Mouse (Mus musculus) ES-Bruce4 (cell line): ENCODE data around the gene Frmd4a. TPM values are rescaled to one million over a fixed set of nuclear protein-coding genes. Genes with fewer than 3 reads are reported as not detected.
A peak's percentile ranks its signal among the peaks of the same experiment; 100 is the strongest.

ENCODE experiments used
- H3K27ac ChIP-seq: 2 replicates; pipeline ENCODE4 v1.5.1; 2012; ENCODE audit warnings: low read length, inconsistent platforms; ENCODE audit not compliant: insufficient read depth
- H3K27me3 ChIP-seq: 2 replicates; pipeline ENCODE4 v1.6.1; 2012; ENCODE audit warnings: mild to moderate bottlenecking, low read length, inconsistent platforms; ENCODE audit not compliant: control insufficient read depth, poor library complexity, insufficient read depth, severe bottlenecking
- H3K36me3 ChIP-seq: 2 replicates; pipeline ENCODE4 v1.6.1; 2012; ENCODE audit warnings: inconsistent platforms, mild to moderate bottlenecking, low read length, moderate library complexity; ENCODE audit not compliant: control insufficient read depth, poor library complexity, insufficient read depth, severe bottlenecking
- H3K4me1 ChIP-seq: one replicate; pipeline ENCODE4 v1.8.1; 2011; ENCODE audit warnings: low read length; ENCODE audit not compliant: control insufficient read depth, insufficient read depth
- H3K4me3 ChIP-seq: 2 replicates; pipeline ENCODE4 v1.5.1; 2011; ENCODE audit warnings: low read depth, mild to moderate bottlenecking, low read length
- H3K9ac ChIP-seq: 2 replicates; pipeline ENCODE4 v1.6.1; 2012; ENCODE audit warnings: low read depth, mild to moderate bottlenecking, inconsistent platforms; ENCODE audit not compliant: poor library complexity, severe bottlenecking
- H3K9me3 ChIP-seq: replicated peaks from 2 replicates; pipeline ENCODE4 v1.6.1; 2012; ENCODE audit warnings: mild to moderate bottlenecking, low read length, inconsistent platforms; ENCODE audit not compliant: control insufficient read depth, poor library complexity, insufficient read depth, severe bottlenecking
- CTCF ChIP-seq: IDR thresholded peaks from one replicate; pipeline ENCODE4 v1.8.1; 2011; ENCODE audit warnings: low read depth, low read length
- EP300 ChIP-seq: IDR thresholded peaks from 2 replicates; pipeline ENCODE4 v1.6.1; 2011; ENCODE audit warnings: low read depth, low read length; ENCODE audit not compliant: insufficient read depth
- POLR2A ChIP-seq: IDR thresholded peaks from one replicate; pipeline ENCODE4 v1.8.1; 2011; ENCODE audit warnings: low read length; ENCODE audit not compliant: insufficient read depth
- polyA plus RNA-seq: library from polyadenylated mRNA; stranded (reverse); fragments of >200 nt; gene quantifications from 2 replicates; pipeline ENCODE4 v1.2.4, GENCODE M21; 2011; ENCODE audit warnings: low read depth; ENCODE audit not compliant: missing spikeins, insufficient read depth, insufficient read length

Gene Frmd4a
- polyA plus RNA-seq, 1 experiment = 5.6 TPM

DNA sequence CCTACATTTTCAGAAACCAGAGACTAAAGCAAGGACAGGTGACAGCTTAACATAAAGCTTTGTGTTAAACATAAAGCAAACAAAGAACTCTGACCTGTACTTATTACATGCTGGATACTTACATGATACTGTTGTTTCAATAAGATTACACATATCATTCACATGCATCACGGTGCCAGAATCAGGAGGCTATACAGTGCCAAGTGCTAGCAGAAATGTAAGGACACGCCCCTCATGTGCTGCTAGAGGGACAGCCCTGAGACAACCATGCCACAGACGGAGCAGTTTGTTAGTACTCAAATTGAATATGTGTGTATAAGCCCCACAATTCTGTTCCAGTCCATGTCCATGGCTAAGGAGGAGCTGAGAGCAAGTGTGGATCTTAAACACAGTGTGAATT, 620.7 kb downstream of the Frmd4a start:
- TF ChIP-seq EP300 = no peak
- no peak for TF ChIP-seq POLR2A
- TF ChIP-seq CTCF = no peak
- no peak overlapping the region for H3K9ac ChIP-seq
- no peak overlapping the region for H3K27ac ChIP-seq
- H3K4me3 ChIP-seq = no peak overlapping the region
- no peaks in the 10 kb centered on the region for H3K9me3 ChIP-seq
- H3K36me3 ChIP-seq = peaks cover 25% of the 10 kb centered on the region
- no peaks in the 10 kb centered on the region for H3K27me3 ChIP-seq
- peaks cover 2% of the 10 kb centered on the region for H3K4me1 ChIP-seq

DNA sequence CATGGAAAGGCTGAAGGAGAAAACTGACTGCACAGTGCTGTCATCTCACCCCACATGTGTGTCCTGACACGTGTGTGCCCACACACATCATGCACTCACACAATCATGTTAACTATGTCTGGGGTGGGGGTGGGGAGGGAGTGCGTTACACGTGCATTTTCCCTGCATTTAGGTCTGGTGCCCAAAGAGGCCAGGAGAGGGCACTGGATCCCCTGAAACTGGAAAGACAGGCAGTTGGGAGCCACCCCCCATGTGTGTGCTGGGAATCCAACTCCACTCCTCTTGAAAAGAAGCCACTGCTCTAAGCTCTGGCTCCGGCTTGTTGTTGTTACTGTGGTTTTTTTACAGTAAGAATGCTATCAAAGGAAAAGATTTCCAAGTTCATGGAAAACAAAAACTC, 627.5 kb downstream of the Frmd4a start:
- no peaks in the 10 kb centered on the region for H3K9me3 ChIP-seq
- H3K27ac ChIP-seq = no peak overlapping the region
- H3K27me3 ChIP-seq = no peaks in the 10 kb centered on the region
- no peaks in the 10 kb centered on the region for H3K4me1 ChIP-seq
- peaks cover 17% of the 10 kb centered on the region for H3K36me3 ChIP-seq
- H3K4me3 ChIP-seq = no peak overlapping the region
- no peak overlapping the region for H3K9ac ChIP-seq
- TF ChIP-seq POLR2A (no peak), CTCF (peak; percentile 38), EP300 (no peak)

- Histone ChIP-seq H3K27me3 (no peaks in the 10 kb centered on the region), H3K9ac (no peak overlapping the region), H3K27ac (no peak overlapping the region), H3K36me3 (peaks cover 11% of the 10 kb centered on the region), H3K4me1 (no peaks in the 10 kb centered on the region), H3K4me3 (no peak overlapping the region), H3K9me3 (no peaks in the 10 kb centered on the region)
- TF ChIP-seq CTCF (no peak), POLR2A (no peak), EP300 (no peak)
Measured at GRCm38 (mm10) chr2:4648094-4648493, 630.6 kb downstream of the Frmd4a start.

DNA sequence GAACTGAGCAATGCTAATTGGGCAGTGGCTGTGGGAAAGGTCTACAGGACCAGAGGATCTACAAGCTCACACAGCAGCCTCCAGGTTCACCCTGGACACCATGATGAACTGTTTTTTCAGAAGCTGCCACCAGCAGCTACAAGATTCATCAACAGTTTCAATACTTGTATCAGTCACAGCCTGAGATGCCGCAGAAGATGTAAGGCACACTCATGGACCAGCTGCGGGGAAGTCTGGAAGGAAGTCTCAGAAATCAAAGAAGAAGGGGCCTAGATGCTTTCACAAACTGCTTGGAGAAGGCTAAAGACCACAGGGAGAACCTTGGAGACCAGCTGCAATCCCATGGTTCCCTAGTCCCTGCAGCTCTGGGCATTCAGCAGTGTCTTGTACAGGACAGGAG, 632.1 kb downstream of the Frmd4a start:
- Histone ChIP-seq H3K4me1 (no peaks in the 10 kb centered on the region), H3K9ac (no peak overlapping the region), H3K36me3 (peaks cover 6% of the 10 kb centered on the region), H3K27me3 (no peaks in the 10 kb centered on the region), H3K27ac (no peak overlapping the region), H3K9me3 (no peaks in the 10 kb centered on the region), H3K4me3 (no peak overlapping the region)
- TF ChIP-seq POLR2A (no peak), CTCF (no peak), EP300 (no peak)

DNA sequence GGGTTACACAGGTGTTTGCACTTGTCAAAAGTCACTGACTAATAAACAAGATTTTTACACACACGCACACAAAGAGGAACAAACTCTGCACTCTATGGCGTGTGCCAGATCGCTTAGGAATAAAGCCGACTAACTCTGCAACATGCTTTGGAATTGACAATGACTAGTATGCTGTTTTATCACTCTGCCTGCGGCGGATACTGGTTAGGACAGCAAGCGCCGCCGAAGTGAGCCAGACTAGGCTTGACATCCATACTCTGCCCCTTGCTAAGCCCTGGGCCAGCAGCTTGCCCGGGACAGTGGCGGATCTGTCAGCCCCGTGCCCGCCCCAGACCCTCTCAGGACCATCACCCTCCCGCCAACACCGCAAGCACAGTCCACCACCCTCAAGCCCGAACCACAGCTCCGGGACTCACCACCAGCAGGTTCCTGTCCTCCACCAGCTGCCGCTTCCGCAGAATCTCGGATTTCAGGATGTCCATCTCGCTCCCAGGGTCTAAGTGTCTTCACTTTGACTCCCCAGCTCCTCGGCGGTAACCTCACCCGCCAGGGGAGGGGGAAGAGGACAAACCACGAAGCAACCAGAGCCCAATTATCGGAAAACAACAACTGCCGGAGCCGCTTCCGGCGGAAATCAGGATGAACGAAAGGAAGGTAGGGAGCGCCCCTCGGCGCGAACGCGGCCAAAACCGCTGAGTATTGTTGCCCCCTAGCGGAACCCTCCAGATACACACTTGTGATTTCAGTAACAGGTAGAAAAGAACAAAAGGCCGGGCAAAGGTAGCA, 634.2 kb downstream of the Frmd4a start, which contains the start of gene Prpf18:
Gene Prpf18, minus strand, starts transcription at position 614 of the 786 bp plus-strand sequence.
- H3K27me3 ChIP-seq = no peaks in the 10 kb centered on the region
- peaks cover 3% of the 10 kb centered on the region; the same call in 1 of the 2 replicates for H3K36me3 ChIP-seq
- no peaks in the 10 kb centered on the region for H3K4me1 ChIP-seq
- H3K27ac ChIP-seq = no peak within 1 kb of the TSS
- H3K9me3 ChIP-seq = no peaks in the 10 kb centered on the region
- TF ChIP-seq POLR2A = no peak
- peak; percentile 60 for TF ChIP-seq CTCF
- 0 out of 2 replicates have a peak, but pooled peaks have one; percentile 39 for TF ChIP-seq EP300
- peak within 1 kb of the TSS; percentile 67 for H3K9ac ChIP-seq
- peak within 1 kb of the TSS; percentile 92 for H3K4me3 ChIP-seq

GRCm38 (mm10) chr2:4660677-4661076, 643.2 kb downstream of the Frmd4a start:
- no peaks in the 10 kb centered on the region for H3K4me1 ChIP-seq
- no peaks in the 10 kb centered on the region for H3K9me3 ChIP-seq
- H3K27ac ChIP-seq = no peak overlapping the region
- no peak overlapping the region for H3K9ac ChIP-seq
- H3K36me3 ChIP-seq = no peaks in the 10 kb centered on the region
- TF ChIP-seq POLR2A = no peak
- TF ChIP-seq EP300 = no peak
- TF ChIP-seq CTCF = no peak
- H3K4me3 ChIP-seq = no peak overlapping the region
- no peaks in the 10 kb centered on the region for H3K27me3 ChIP-seq
